Mouse (Mus musculus) heart, embryonic 16.5 days (tissue): Measurements from ENCODE around the gene Txn1. TPM values are rescaled to one million over a fixed set of nuclear protein-coding genes. Genes with fewer than 3 reads are reported as not detected.

ENCODE experiments used
- ATAC-seq: fragments of 200-750 bp; cut with Nextera tagmentation; replicated peaks from 2 replicates; pipeline ENCODE4 v1.8.0; 2017; ENCODE audit warnings: moderate number of reproducible peaks; ENCODE audit not compliant: insufficient read depth, low FRiP score; ENCODE audit errors: extremely low read depth
- H3K27ac ChIP-seq: fragments of 300-500 bp; sonication (generic); 2 replicates; pipeline ENCODE4 v1.5.1; 2014; ENCODE audit warnings: mild to moderate bottlenecking, low read length, control low read depth, moderate library complexity
- H3K27me3 ChIP-seq: fragments of 300-500 bp; sonication (generic); 2 replicates; pipeline ENCODE4 v1.6.1; 2014; ENCODE audit warnings: low read length, mixed read lengths; ENCODE audit not compliant: control insufficient read depth, insufficient read depth
- H3K36me3 ChIP-seq: fragments of 300-500 bp; sonication (generic); 2 replicates; pipeline ENCODE4 v1.6.1; 2014; ENCODE audit not compliant: control insufficient read depth, insufficient read depth
- H3K4me1 ChIP-seq: fragments of 300-500 bp; sonication (generic); 2 replicates; pipeline ENCODE4 v1.6.1; 2014; ENCODE audit warnings: low read length, mixed read lengths; ENCODE audit not compliant: control insufficient read depth, insufficient read depth
- H3K4me2 ChIP-seq: fragments of 300-500 bp; sonication (generic); 2 replicates; pipeline ENCODE4 v1.6.1; 2014; ENCODE audit warnings: low read depth, mild to moderate bottlenecking, control low read depth, low read length
- H3K4me3 ChIP-seq: fragments of 300-500 bp; sonication (generic); 2 replicates; pipeline ENCODE4 v1.5.1; 2014; ENCODE audit warnings: mild to moderate bottlenecking, control low read depth, low read length
- H3K9ac ChIP-seq: fragments of 300-500 bp; sonication (generic); 2 replicates; pipeline ENCODE4 v1.6.1; 2014; ENCODE audit warnings: low read length, control low read depth
- H3K9me3 ChIP-seq: fragments of 300-500 bp; sonication (generic); replicated peaks from 2 replicates; pipeline ENCODE4 v1.6.1; 2016; ENCODE audit warnings: low read length; ENCODE audit not compliant: control insufficient read depth
- WGBS: fragments of 180-500 bp; shearing (Covaris S2); extraction: QIAGEN DNeasy Blood & Tissue Kit; methylation state at CpG from one replicate; pipeline ENCODE4 v1.1.7; 2014; 5-methylcytosine and 5-hydroxymethylcytosine counted together
- polyA plus RNA-seq: library from polyadenylated mRNA; unstranded; fragments of >200 nt; fragmentation: Nextera tagmentation; extraction: Ambion mirVana; gene quantifications from 2 replicates; pipeline ENCODE4 v1.2.1, GENCODE M21; 2015

Txn1 gene
- polyA plus RNA-seq, 1 experiment from 2014 or later: 304 TPM

GRCm38 (mm10) chr4:57895902-57896301 lies 60.3 kb downstream of the Txn1 start:
- H3K27ac ChIP-seq: no peak overlapping the region
- WGBS: 53% methylated on average over 6 of the region's 6 CpGs

DNA sequence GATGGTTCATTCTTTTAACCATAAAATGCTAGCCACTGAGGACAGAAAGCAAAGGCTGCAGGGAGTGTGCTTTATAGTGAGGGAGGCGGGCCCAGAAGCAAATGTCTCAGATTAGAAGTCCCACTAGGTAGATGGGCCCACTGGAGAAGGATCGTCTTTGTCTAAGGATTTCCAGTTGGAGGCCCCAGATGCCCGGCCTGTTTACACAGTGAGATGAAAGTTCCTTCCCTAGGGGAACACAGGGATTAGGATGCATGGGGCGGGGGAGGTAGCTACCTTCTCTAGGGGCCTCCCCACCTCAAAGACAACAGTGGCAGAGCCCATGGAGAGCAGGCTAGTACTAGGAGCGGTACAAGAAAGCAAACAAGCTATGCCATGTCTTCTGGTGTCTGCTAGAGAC lies 61.1 kb downstream of the Txn1 start:
- ATAC-seq: no peak
- no peak overlapping the region for H3K4me3 ChIP-seq
- H3K9me3 ChIP-seq: no peaks in the 10 kb centered on the region
- H3K9ac ChIP-seq: no peak overlapping the region
- peaks cover 16% of the 10 kb centered on the region for H3K36me3 ChIP-seq
- WGBS: 56% methylated on average over 5 of the region's 5 CpGs
- H3K27ac ChIP-seq: peak overlapping the region; percentile 36; the same call in 1 of the 2 replicates
- no peaks in the 10 kb centered on the region for H3K27me3 ChIP-seq
- no peak overlapping the region for H3K4me2 ChIP-seq
- H3K4me1 ChIP-seq: 0 out of 2 replicates have a peak, but pooled peaks cover 2% of the 10 kb centered on the region

More at GRCm38 (mm10) chr4:57895902-57896301, 60.3 kb downstream of the Txn1 start:
- peaks cover 16% of the 10 kb centered on the region for H3K36me3 ChIP-seq
- 0 out of 2 replicates have a peak, but pooled peaks cover 2% of the 10 kb centered on the region for H3K4me1 ChIP-seq
- no peak overlapping the region for H3K9ac ChIP-seq
- H3K27me3 ChIP-seq: no peaks in the 10 kb centered on the region
- H3K4me3 ChIP-seq: no peak overlapping the region
- no peaks in the 10 kb centered on the region for H3K9me3 ChIP-seq
- no peak overlapping the region for H3K4me2 ChIP-seq
- ATAC-seq: no peak

Other genes with a start within 250 kb of the Txn1 start
- 42.4 and 53.8 TPM in 2 replicates for gene Akap2, start 238.8 kb downstream of the Txn1 start, polyA plus RNA-seq
- gene D630039A03Rik, start 40.1 kb downstream of the Txn1 start, polyA plus RNA-seq: 0.09 and 0.49 TPM in 2 replicates
- not detected in 2 replicates for gene Txndc8, start 52.7 kb upstream of the Txn1 start, polyA plus RNA-seq